Mouse (Mus musculus): ENCODE data around the gene Pitpnb. TPM values are rescaled to one million over a fixed set of nuclear protein-coding genes. Genes with fewer than 3 reads are reported as not detected.

Pitpnb gene
- polyA plus RNA-seq, 1 experiment from 2014 or later: 133 TPM

DNA sequence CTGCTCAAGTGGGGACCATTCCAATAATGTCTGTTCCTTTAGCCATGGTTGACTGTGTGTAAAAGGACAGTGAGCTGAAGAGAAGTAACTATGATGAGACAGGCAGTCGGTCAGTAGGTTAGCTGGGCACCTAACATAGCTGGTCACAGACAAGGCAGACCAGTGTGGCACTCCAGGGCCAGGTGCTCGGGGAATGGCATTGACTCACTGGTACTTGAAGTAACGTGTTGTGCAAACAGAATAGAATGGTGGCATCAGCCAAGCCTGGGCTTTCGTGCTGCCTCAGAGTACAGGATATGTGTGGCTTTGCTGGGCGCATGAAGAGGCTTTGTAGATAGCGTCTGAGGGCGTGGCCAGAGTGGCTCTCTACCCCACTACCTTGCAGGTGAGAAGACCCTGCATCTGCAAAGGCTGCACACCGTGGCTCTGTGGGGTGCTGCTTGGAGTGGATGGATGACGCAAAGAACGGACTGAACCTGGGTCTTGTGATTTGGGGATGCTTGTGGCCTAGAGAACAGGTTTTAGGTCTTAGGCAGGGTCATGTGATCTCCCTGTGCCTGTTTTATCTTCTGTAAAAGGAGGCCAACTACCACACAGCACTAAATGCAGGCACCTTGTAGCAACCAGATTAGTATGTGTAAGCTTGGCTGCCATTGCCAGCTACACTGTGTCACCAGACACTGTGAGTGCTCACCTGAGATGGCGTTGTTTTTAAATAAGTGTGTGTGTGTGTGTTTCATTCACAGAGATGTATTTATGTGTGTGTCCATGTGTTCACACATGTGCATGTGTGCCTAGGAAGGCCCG lies 26.5 kb downstream of the Pitpnb start:
- no peaks in the 10 kb centered on the region; the same call in none of the 2 replicates for H3K36me3 ChIP-seq (replicated peaks; ENCODE audit: control insufficient read depth, insufficient read depth, low read depth, low read length)
- no peak overlapping the region for H3K27ac ChIP-seq (replicated peaks; ENCODE audit: low read depth, low read length)
- 92% methylated on average over 12 of the region's 12 CpGs for WGBS

DNA sequence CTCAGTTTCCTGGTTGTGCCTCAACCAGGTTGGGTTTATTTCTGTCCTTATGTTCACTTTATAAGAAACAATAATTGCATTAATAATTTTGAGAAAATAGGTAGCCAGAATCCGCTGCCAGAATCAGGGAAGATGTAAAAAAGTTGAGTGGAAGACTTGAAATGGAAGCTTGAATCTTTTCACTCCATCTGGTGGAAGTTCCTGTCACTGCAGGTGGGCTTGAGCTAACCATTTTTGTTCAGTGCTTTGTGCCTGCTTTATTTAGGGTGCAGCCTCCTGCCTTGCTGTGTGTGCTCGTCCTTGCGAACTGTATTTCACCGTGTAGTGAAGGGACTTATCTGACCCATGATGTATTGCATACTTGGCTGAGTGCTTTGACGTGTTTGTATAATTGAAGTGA lies 30.0 kb downstream of the Pitpnb start:
- WGBS: 82% methylated on average over 5 of the region's 5 CpGs
- H3K36me3 ChIP-seq (replicated peaks; ENCODE audit: control insufficient read depth, insufficient read depth, low read depth, low read length): no peaks in the 10 kb centered on the region; the same call in none of the 2 replicates
- no peak overlapping the region for H3K4me2 ChIP-seq (ENCODE audit: low read depth, low read length)
- no peak overlapping the region for H3K27ac ChIP-seq (replicated peaks; ENCODE audit: low read depth, low read length)
- H3K9me3 ChIP-seq (replicated peaks; ENCODE audit: control insufficient read depth, low read length): no peaks in the 10 kb centered on the region
- H3K4me3 ChIP-seq (ENCODE audit: low read depth, low read length): no peak overlapping the region
- no peaks in the 10 kb centered on the region for H3K4me1 ChIP-seq (ENCODE audit: control insufficient read depth, insufficient read depth, low read length)
- DNase-seq (ENCODE audit: low spot score) (peak; percentile 31), ATAC-seq (replicated peaks; ENCODE audit: insufficient number of reproducible peaks, low FRiP score, low TSS enrichment, low read depth) (no peak)
- H3K27me3 ChIP-seq (ENCODE audit: control insufficient read depth, insufficient read depth, low read length): no peaks in the 10 kb centered on the region
- H3K9ac ChIP-seq (replicated peaks; ENCODE audit: low read length): no peak overlapping the region

More for the DNA sequence above, 26.5 kb downstream of the Pitpnb start:
- Histone ChIP-seq H3K4me2 (ENCODE audit: low read depth, low read length) (no peak overlapping the region), H3K9me3 (replicated peaks; ENCODE audit: control insufficient read depth, low read length) (no peaks in the 10 kb centered on the region), H3K4me3 (ENCODE audit: low read depth, low read length) (no peak overlapping the region), H3K27me3 (ENCODE audit: control insufficient read depth, insufficient read depth, low read length) (no peaks in the 10 kb centered on the region), H3K4me1 (ENCODE audit: control insufficient read depth, insufficient read depth, low read length) (no peaks in the 10 kb centered on the region), H3K9ac (replicated peaks; ENCODE audit: low read length) (no peak overlapping the region)
- DNase-seq (ENCODE audit: low spot score) (no peak), ATAC-seq (replicated peaks; ENCODE audit: insufficient number of reproducible peaks, low FRiP score, low TSS enrichment, low read depth) (no peak)

DNA sequence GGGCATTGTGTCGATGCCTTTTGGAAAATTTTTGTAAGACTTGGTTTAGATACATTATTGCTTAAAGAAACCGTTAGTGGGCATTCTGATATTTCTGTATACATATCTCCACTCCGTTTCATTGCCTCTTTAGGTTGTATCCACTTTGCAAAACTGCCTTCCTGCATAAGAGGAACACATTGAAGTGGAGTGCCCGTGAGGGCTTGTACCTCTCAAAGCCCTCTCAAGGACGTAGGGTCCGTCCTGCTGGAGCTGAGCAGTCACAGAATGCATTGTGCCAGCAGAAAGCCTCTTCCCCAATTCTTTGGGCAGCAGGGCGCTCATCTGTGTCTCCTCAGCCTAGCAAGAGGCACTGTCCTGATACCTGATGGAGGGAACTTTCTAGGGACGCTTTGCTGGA lies 30.5 kb downstream of the Pitpnb start:
- no peak overlapping the region for H3K4me2 ChIP-seq (ENCODE audit: low read depth, low read length)
- WGBS: 88% methylated on average over 8 of the region's 8 CpGs
- H3K4me3 ChIP-seq (ENCODE audit: low read depth, low read length): no peak overlapping the region
- DNase-seq (ENCODE audit: low spot score): no peak
- no peak overlapping the region for H3K9ac ChIP-seq (replicated peaks; ENCODE audit: low read length)
- ATAC-seq (replicated peaks; ENCODE audit: insufficient number of reproducible peaks, low FRiP score, low TSS enrichment, low read depth): no peak
- no peaks in the 10 kb centered on the region for H3K4me1 ChIP-seq (ENCODE audit: control insufficient read depth, insufficient read depth, low read length)
- no peaks in the 10 kb centered on the region for H3K9me3 ChIP-seq (replicated peaks; ENCODE audit: control insufficient read depth, low read length)
- no peaks in the 10 kb centered on the region for H3K27me3 ChIP-seq (ENCODE audit: control insufficient read depth, insufficient read depth, low read length)
- peak overlapping the region; percentile 43 for H3K27ac ChIP-seq (replicated peaks; ENCODE audit: low read depth, low read length)
- H3K36me3 ChIP-seq (replicated peaks; ENCODE audit: control insufficient read depth, insufficient read depth, low read depth, low read length): no peaks in the 10 kb centered on the region; the same call in none of the 2 replicates

DNA sequence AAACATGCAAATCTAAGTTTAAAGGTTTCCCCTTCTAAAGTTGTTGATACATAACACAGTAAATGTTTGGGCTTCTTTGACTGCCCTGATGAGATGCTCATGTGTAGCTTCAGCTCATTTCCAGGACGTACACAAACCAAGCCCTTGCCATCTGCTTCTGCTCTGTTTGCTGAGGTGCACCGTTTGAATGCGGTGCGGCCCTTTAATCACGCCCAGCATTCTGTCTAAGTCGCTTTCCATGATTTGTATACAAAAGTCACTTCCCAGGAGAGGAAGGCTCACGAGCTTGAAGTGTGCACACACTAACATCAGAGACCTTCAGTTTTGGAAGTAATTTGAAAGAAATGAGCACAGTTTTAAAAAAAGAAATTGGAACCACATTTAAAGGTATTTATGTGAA lies 31.3 kb downstream of the Pitpnb start:
- no peaks in the 10 kb centered on the region; the same call in none of the 2 replicates for H3K36me3 ChIP-seq (replicated peaks; ENCODE audit: control insufficient read depth, insufficient read depth, low read depth, low read length)
- no peak overlapping the region for H3K27ac ChIP-seq (replicated peaks; ENCODE audit: low read depth, low read length)
- 64% methylated on average over 7 of the region's 7 CpGs for WGBS
- H3K9ac ChIP-seq (replicated peaks; ENCODE audit: low read length): no peak overlapping the region
- H3K4me1 ChIP-seq (ENCODE audit: control insufficient read depth, insufficient read depth, low read length): no peaks in the 10 kb centered on the region
- ATAC-seq (replicated peaks; ENCODE audit: insufficient number of reproducible peaks, low FRiP score, low TSS enrichment, low read depth): no peak
- H3K9me3 ChIP-seq (replicated peaks; ENCODE audit: control insufficient read depth, low read length): no peaks in the 10 kb centered on the region
- no peaks in the 10 kb centered on the region for H3K27me3 ChIP-seq (ENCODE audit: control insufficient read depth, insufficient read depth, low read length)
- H3K4me3 ChIP-seq (ENCODE audit: low read depth, low read length): no peak overlapping the region
- DNase-seq (ENCODE audit: low spot score): peak; percentile 64
- no peak overlapping the region for H3K4me2 ChIP-seq (ENCODE audit: low read depth, low read length)

DNA sequence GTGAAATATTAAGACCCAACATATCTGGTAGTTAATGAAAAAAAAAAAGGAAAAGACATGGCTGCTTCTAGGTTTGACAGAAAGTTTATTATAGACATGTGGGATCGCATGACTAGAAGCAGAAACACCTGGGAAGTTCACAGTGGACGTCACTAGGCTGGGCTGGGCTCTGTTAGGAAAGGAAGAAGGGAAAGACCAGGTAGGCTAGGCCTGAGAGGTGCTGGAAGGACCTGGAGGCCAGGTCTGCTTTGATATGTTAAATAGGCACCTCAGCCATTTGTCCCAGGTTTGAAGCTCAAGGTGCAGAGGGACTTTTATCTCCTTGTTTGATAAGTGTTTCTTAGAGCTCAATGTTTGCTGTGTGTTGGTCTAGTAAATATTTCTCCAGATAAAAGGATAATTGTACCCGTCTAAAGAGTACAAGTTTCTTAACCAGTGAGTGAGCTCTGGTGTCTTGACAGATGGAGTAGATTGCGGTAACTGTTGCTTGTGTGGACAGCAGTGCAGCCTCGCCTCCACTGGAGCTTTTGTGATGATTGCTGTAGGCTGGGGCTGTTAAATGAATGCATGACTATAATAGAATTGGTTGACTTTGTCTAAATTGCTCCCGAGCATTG lies 33.0 kb downstream of the Pitpnb start:
- Histone ChIP-seq H3K27me3 (ENCODE audit: control insufficient read depth, insufficient read depth, low read length) (no peaks in the 10 kb centered on the region), H3K4me2 (ENCODE audit: low read depth, low read length) (no peak overlapping the region), H3K27ac (replicated peaks; ENCODE audit: low read depth, low read length) (no peak overlapping the region), H3K9me3 (replicated peaks; ENCODE audit: control insufficient read depth, low read length) (no peaks in the 10 kb centered on the region), H3K4me3 (ENCODE audit: low read depth, low read length) (no peak overlapping the region), H3K4me1 (ENCODE audit: control insufficient read depth, insufficient read depth, low read length) (no peaks in the 10 kb centered on the region), H3K9ac (replicated peaks; ENCODE audit: low read length) (no peak overlapping the region), H3K36me3 (replicated peaks; ENCODE audit: control insufficient read depth, insufficient read depth, low read depth, low read length) (no peaks in the 10 kb centered on the region; the same call in none of the 2 replicates)
- no peak for ATAC-seq (replicated peaks; ENCODE audit: insufficient number of reproducible peaks, low FRiP score, low TSS enrichment, low read depth)
- DNase-seq (ENCODE audit: low spot score): no peak
- WGBS: 68% methylated on average over 6 of the region's 6 CpGs

DNA sequence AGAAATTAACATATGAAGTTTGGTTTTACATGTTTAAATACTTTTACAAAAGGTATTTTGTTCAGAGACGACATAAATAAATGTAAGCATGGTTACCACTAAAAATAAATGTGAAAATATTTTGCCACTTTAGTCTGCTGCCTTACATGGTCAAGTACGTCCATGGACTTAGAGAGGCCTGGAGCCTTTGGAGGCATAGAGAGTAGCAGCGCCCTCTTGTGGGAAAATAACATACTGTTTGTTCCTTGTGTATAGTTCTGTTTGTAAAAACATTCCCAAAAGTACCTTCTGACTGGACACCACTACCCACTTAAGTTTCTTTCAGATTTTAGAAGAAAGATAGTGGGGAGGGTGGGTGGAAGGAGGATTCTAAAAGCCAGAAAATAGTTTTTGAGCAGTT lies 34.0 kb downstream of the Pitpnb start:
- Histone ChIP-seq H3K36me3 (replicated peaks; ENCODE audit: control insufficient read depth, insufficient read depth, low read depth, low read length) (no peaks in the 10 kb centered on the region; the same call in 1 of the 2 replicates), H3K27me3 (ENCODE audit: control insufficient read depth, insufficient read depth, low read length) (no peaks in the 10 kb centered on the region), H3K4me3 (ENCODE audit: low read depth, low read length) (no peak overlapping the region), H3K9me3 (replicated peaks; ENCODE audit: control insufficient read depth, low read length) (no peaks in the 10 kb centered on the region), H3K9ac (replicated peaks; ENCODE audit: low read length) (no peak overlapping the region), H3K27ac (replicated peaks; ENCODE audit: low read depth, low read length) (no peak overlapping the region), H3K4me1 (ENCODE audit: control insufficient read depth, insufficient read depth, low read length) (no peaks in the 10 kb centered on the region), H3K4me2 (ENCODE audit: low read depth, low read length) (no peak overlapping the region)
- 41% methylated on average over 3 of the region's 3 CpGs for WGBS
- DNase-seq (ENCODE audit: low spot score) (peak; percentile 85), ATAC-seq (replicated peaks; ENCODE audit: insufficient number of reproducible peaks, low FRiP score, low TSS enrichment, low read depth) (no peak)

DNA sequence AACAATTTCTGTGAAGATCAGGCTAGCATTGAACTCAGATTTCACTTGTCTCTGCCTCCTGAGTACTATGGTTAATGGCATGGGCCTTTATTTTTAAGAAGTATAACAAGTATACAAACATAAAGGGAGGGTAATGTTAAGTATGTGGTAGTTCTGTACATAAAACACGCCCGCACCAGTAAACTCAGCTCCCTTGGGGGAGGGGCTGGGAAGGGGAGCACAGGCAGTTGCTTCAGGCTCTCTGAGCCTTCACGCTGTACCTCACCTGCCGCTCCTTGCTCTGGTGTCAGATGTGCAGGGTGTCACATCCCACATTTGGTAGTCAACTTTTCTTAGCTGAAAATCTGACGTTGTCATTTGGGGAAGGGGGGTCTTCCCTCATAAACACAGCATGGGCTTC lies 35.6 kb downstream of the Pitpnb start:
- H3K27me3 ChIP-seq (ENCODE audit: control insufficient read depth, insufficient read depth, low read length): no peaks in the 10 kb centered on the region
- H3K4me2 ChIP-seq (ENCODE audit: low read depth, low read length): no peak overlapping the region
- H3K9me3 ChIP-seq (replicated peaks; ENCODE audit: control insufficient read depth, low read length): no peaks in the 10 kb centered on the region
- H3K4me3 ChIP-seq (ENCODE audit: low read depth, low read length): no peak overlapping the region
- no peak overlapping the region for H3K27ac ChIP-seq (replicated peaks; ENCODE audit: low read depth, low read length)
- H3K4me1 ChIP-seq (ENCODE audit: control insufficient read depth, insufficient read depth, low read length): no peaks in the 10 kb centered on the region
- 80% methylated on average over 5 of the region's 5 CpGs for WGBS
- no peak overlapping the region for H3K9ac ChIP-seq (replicated peaks; ENCODE audit: low read length)
- no peaks in the 10 kb centered on the region; the same call in 1 of the 2 replicates for H3K36me3 ChIP-seq (replicated peaks; ENCODE audit: control insufficient read depth, insufficient read depth, low read depth, low read length)
- ATAC-seq (replicated peaks; ENCODE audit: insufficient number of reproducible peaks, low FRiP score, low TSS enrichment, low read depth): no peak
- DNase-seq (ENCODE audit: low spot score): no peak

DNA sequence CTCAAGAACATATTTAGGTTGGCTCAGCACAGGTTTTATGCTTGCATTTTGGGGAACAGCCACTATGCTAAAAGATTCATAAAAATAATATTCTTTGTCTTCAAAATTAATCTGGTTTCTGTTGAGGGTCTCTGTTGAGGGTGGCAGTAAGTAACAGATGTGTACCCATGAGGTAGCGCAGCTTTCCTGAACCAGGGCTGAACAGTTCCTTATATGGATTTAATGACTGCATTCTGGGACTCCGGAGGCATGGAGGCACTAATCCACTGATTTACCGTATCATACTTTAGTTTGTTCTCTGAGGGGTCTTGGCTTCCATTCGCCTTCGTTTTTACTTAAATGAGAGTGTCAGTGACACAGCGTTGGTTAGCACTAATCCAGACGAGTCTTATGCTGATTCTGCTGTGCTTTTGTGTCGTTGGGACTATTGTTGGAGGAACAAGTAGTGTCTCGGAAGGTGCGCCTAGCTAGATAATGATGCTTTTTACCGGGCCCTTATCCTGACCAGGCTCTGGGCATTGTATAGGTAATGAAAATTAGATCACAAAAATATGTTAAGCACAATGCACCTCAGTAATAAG lies 37.5 kb downstream of the Pitpnb start:
- ATAC-seq (replicated peaks; ENCODE audit: insufficient number of reproducible peaks, low FRiP score, low TSS enrichment, low read depth): no peak
- DNase-seq (ENCODE audit: low spot score): no peak
- peaks cover 8% of the 10 kb centered on the region for H3K36me3 ChIP-seq (replicated peaks; ENCODE audit: control insufficient read depth, insufficient read depth, low read depth, low read length)

More for the DNA sequence above, 37.5 kb downstream of the Pitpnb start:
- H3K4me3 ChIP-seq (ENCODE audit: low read depth, low read length): no peak overlapping the region
- no peaks in the 10 kb centered on the region for H3K27me3 ChIP-seq (ENCODE audit: control insufficient read depth, insufficient read depth, low read length)
- no peak overlapping the region for H3K27ac ChIP-seq (replicated peaks; ENCODE audit: low read depth, low read length)
- H3K9me3 ChIP-seq (replicated peaks; ENCODE audit: control insufficient read depth, low read length): no peaks in the 10 kb centered on the region
- H3K4me2 ChIP-seq (ENCODE audit: low read depth, low read length): no peak overlapping the region
- H3K9ac ChIP-seq (replicated peaks; ENCODE audit: low read length): no peak overlapping the region
- 85% methylated on average over 11 of the region's 11 CpGs for WGBS
- no peaks in the 10 kb centered on the region for H3K4me1 ChIP-seq (ENCODE audit: control insufficient read depth, insufficient read depth, low read length)

Data from embryonic facial prominence, embryonic 11.5 days (tissue).